Mouse (Mus musculus) liver, embryonic 13.5 days (tissue): ENCODE data around the gene Hist1h2bq. TPM values are rescaled to one million over a fixed set of nuclear protein-coding genes. Genes with fewer than 3 reads are reported as not detected.
"Not testable (repeated sequence)": the region's sequence is repeated elsewhere in the genome, so short reads cannot be mapped to it uniquely, and the experiment has no call there.

Experiments
- ATAC-seq: fragments of 200-750 bp; cut with Nextera tagmentation; 2 replicates; pipeline ENCODE4 v1.8.0; 2017; ENCODE audit warnings: low read depth, mild to moderate bottlenecking, moderate number of reproducible peaks, moderate library complexity
- DNase-seq: peaks from one replicate; pipeline ENCODE4 v3.0.0; 2022
- H3K27ac ChIP-seq: fragments of 300-500 bp; sonication (generic); 2 replicates; pipeline ENCODE4 v1.5.1; 2015; ENCODE audit warnings: moderate library complexity, mild to moderate bottlenecking, inconsistent platforms
- H3K27me3 ChIP-seq: fragments of 300-500 bp; sonication (generic); 2 replicates; pipeline ENCODE4 v1.6.1; 2015; ENCODE audit warnings: mild to moderate bottlenecking, inconsistent platforms
- H3K36me3 ChIP-seq: fragments of 300-500 bp; sonication (generic); 2 replicates; pipeline ENCODE4 v1.6.1; 2015; ENCODE audit warnings: mild to moderate bottlenecking, inconsistent platforms
- H3K4me1 ChIP-seq: fragments of 300-500 bp; sonication (generic); replicated peaks from 2 replicates; pipeline ENCODE4 v1.6.1; 2015; ENCODE audit warnings: inconsistent platforms
- H3K4me2 ChIP-seq: fragments of 300-500 bp; sonication (generic); 2 replicates; pipeline ENCODE4 v1.6.1; 2015; ENCODE audit warnings: inconsistent platforms, mild to moderate bottlenecking, moderate library complexity
- H3K4me3 ChIP-seq: fragments of 300-500 bp; sonication (generic); replicated peaks from 2 replicates; pipeline ENCODE4 v1.5.1; 2015; ENCODE audit warnings: mild to moderate bottlenecking, inconsistent platforms
- H3K9ac ChIP-seq: fragments of 300-500 bp; sonication (generic); 2 replicates; pipeline ENCODE4 v1.6.1; 2015; ENCODE audit warnings: mild to moderate bottlenecking, inconsistent platforms
- H3K9me3 ChIP-seq: fragments of 300-500 bp; sonication (generic); replicated peaks from 2 replicates; pipeline ENCODE4 v1.6.1; 2016; ENCODE audit warnings: inconsistent platforms
- WGBS: fragments of 180-500 bp; shearing (Covaris S2); methylation state at CpG from one replicate; pipeline ENCODE4 v1.1.7; 2015; ENCODE audit not compliant: insufficient replicate concordance; 5-methylcytosine and 5-hydroxymethylcytosine counted together
- polyA plus RNA-seq: library from polyadenylated mRNA; unstranded; fragments of >200 nt; fragmentation: Nextera tagmentation; extraction: Ambion mirVana; gene quantifications from 2 replicates; pipeline ENCODE4 v1.2.1, GENCODE M21; 2015

The Hist1h2bq gene
- polyA plus RNA-seq: 22.0 and 34.4 TPM in 2 replicates

DNA sequence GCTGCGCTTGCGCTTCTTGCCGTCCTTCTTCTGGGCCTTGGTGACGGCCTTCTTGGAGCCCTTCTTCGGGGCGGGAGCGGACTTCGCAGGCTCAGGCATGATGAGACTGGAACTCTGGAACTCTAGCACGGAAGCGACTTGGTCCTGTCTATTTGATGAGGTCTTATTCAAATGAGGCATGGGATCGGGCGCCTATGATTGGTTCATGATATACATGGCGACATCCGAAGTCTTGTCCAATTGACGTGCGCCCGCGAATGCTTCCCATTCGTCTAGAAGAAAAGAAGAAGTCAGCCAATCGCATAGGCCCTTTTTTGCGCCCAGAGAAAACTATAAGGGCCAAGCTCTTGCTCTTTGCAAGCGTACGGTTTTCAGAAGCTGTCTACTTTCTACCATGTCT is at the start of gene Hist1h2bq, which contains the start of gene Hist1h2ao:
TSS of gene Hist1h2bq (minus strand) at position 125 of the 400 bp plus-strand sequence.
TSS of gene Hist1h2ao (plus strand) at position 393 of the 400 bp plus-strand sequence.
- H3K27me3 ChIP-seq, H3K4me2 ChIP-seq, H3K27ac ChIP-seq, DNase-seq, H3K9ac ChIP-seq, H3K4me1 ChIP-seq, H3K9me3 ChIP-seq, H3K4me3 ChIP-seq, H3K36me3 ChIP-seq: not testable (repeated sequence)
- peak; percentile 87 for ATAC-seq
- no CpG with 5 or more reads among the region's 23 CpGs for WGBS

DNA sequence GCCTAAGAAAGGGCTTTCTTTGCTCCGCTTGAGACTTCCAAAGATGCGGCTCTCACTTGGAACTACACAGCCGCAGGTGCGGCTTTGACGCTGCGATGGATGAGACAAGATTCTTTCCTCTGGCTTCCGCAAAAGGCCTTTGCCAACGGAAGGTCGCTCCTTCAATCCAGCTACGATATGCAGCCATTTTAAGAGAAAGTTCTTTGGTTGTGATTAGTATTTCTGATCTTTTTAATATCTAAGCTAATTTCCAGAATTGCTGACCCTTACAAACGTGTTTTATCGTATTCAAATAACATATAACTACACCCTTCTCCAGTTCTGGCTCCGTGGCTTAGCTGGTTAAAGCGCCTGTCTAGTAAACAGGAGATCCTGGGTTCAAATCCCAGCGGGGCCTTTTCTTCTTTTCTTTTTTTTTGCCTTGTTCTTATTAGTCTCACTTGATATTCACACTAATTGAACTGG is 45.7 kb upstream of the Hist1h2bq start:
- H3K27me3 ChIP-seq: no peaks in the 10 kb centered on the region
- H3K9me3 ChIP-seq: no peaks in the 10 kb centered on the region
- H3K36me3 ChIP-seq: no peaks in the 10 kb centered on the region
- under 1% methylated on average over 15 of the region's 15 CpGs for WGBS
- peak overlapping the region; percentile 68 for H3K4me3 ChIP-seq
- peak; percentile 63 for ATAC-seq
- peak; percentile 66 for DNase-seq
- peak overlapping the region; percentile 59 for H3K27ac ChIP-seq
- peaks cover 10% of the 10 kb centered on the region for H3K4me1 ChIP-seq
- peak overlapping the region; percentile 72 for H3K4me2 ChIP-seq
- peak overlapping the region; percentile 66 for H3K9ac ChIP-seq

GRCm38 (mm10) chr13:21855146-21855545 is 45.1 kb upstream of the Hist1h2bq start:
- DNase-seq (peak; percentile 82), ATAC-seq (peak; percentile 93)
- Histone ChIP-seq H3K4me3 (peak overlapping the region; percentile 68), H3K4me1 (peaks cover 10% of the 10 kb centered on the region), H3K27me3 (no peaks in the 10 kb centered on the region), H3K4me2 (peak overlapping the region; percentile 72), H3K9ac (peak overlapping the region; percentile 66), H3K9me3 (no peaks in the 10 kb centered on the region), H3K36me3 (no peaks in the 10 kb centered on the region), H3K27ac (no peak overlapping the region)
- WGBS: under 1% methylated on average over 11 of the region's 11 CpGs

DNA sequence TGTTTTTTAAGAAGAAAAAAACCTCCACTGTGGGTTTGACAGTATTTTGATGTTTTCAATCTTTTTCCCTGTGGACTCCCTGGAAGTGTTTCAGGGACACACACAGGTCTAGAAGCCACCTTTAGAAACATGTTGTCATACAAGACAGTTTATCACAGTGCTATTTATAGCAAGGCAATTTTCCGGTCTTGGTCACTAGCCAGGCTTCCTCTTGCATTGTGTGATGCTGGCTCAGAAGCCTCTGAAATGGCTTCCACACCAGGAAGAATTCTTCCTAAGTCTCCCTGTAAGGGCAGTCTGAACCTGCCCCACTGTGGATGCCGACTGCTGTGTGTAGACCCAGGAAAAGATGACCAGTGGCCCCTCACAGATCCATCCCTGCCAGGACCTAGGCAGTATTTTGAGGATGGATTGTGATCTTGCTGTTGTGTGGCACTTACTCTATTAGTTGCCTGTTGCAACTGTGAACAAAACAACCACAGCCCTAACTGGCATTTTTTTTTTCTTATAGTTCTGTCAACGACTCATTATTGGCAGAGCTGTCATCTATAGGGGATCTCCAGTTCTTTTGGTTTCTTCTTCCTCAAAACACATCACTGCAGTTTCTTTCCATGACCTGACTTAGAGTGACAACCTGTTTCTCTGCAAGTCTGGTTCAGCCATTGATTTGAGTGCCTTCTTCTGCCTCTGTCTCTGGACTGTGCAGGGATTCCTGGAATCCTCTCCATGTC is 42.4 kb upstream of the Hist1h2bq start:
- Histone ChIP-seq H3K4me3 (no peak overlapping the region), H3K9me3 (no peaks in the 10 kb centered on the region), H3K9ac (peak overlapping the region; percentile 39; the same call in 1 of the 2 replicates), H3K4me2 (0 out of 2 replicates have a peak overlapping the region, but pooled peaks have one; percentile 8), H3K36me3 (no peaks in the 10 kb centered on the region), H3K27me3 (no peaks in the 10 kb centered on the region), H3K27ac (peak overlapping the region; percentile 39; the same call in 1 of the 2 replicates), H3K4me1 (peaks cover 10% of the 10 kb centered on the region)
- DNase-seq (no peak), ATAC-seq (no peak)
- WGBS: 18% methylated on average over 3 of the region's 3 CpGs

- H3K27me3 ChIP-seq, H3K9ac ChIP-seq, H3K4me2 ChIP-seq, DNase-seq, H3K27ac ChIP-seq, H3K4me1 ChIP-seq, H3K36me3 ChIP-seq, H3K9me3 ChIP-seq, H3K4me3 ChIP-seq, ATAC-seq: not testable (repeated sequence)
- 50% methylated on average over 1 of the region's 1 CpGs for WGBS
Observed at GRCm38 (mm10) chr13:21850696-21851095, 40.7 kb upstream of the Hist1h2bq start.

- Histone ChIP-seq H3K4me2 (peak overlapping the region; percentile 14; the same call in 1 of the 2 replicates), H3K27ac (no peak overlapping the region), H3K27me3 (no peaks in the 10 kb centered on the region), H3K36me3 (no peaks in the 10 kb centered on the region), H3K9me3 (no peaks in the 10 kb centered on the region), H3K4me1 (peaks cover 7% of the 10 kb centered on the region), H3K4me3 (no peak overlapping the region), H3K9ac (no peak overlapping the region)
- ATAC-seq: peak; percentile 63
- no peak for DNase-seq
- WGBS: 22% methylated on average over 8 of the region's 8 CpGs
Observed at GRCm38 (mm10) chr13:21847883-21848282, 37.9 kb upstream of the Hist1h2bq start.

DNA sequence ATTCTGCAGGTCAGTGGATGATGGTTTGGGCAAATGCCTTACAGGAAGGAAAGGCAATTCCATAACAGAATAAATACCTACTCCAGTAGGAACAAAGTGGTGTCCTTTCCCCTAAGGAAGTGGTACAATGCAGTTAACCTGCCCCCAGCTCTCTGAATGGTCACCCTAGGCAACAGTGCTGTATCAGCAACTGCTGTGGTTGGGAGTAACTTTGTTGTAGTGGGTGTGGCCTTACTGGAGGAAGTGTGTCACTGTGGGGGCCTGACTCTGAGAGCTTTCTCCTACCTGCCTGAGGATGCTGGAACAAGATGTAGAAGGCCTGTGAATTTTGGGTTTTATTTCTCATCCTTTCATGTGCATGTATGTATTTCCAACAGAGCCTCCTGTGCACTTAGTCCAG is 36.4 kb upstream of the Hist1h2bq start:
- not testable (repeated sequence) for H3K36me3 ChIP-seq, H3K9me3 ChIP-seq, H3K4me2 ChIP-seq, H3K27ac ChIP-seq, H3K9ac ChIP-seq, H3K4me1 ChIP-seq, H3K4me3 ChIP-seq, H3K27me3 ChIP-seq, DNase-seq
- peak; percentile 63 for ATAC-seq

DNA sequence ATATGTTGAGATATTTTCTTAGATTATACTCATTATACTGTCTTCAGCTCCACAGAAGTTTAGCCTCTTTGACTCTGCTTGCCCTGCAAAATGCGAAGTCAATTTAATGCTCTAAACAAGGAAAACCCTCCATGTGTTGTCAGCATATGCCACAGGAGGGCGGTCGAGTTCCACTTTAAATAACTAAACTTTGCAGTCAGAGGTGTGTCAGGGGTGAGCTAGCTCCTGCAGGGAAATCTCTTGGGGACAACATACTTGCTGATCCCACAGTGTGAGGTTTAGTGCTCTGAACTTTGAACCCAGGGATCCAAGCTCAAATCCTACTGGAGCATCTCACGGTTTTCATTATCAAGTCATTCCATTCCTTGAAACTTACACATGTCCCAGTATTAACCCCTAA is 30.5 kb upstream of the Hist1h2bq start:
- not testable (repeated sequence) for DNase-seq, H3K27ac ChIP-seq, H3K9me3 ChIP-seq, H3K27me3 ChIP-seq, H3K4me1 ChIP-seq, H3K4me2 ChIP-seq, H3K4me3 ChIP-seq, H3K36me3 ChIP-seq, H3K9ac ChIP-seq
- no CpG with 5 or more reads among the region's 4 CpGs for WGBS
- ATAC-seq: peak; percentile 72

DNA sequence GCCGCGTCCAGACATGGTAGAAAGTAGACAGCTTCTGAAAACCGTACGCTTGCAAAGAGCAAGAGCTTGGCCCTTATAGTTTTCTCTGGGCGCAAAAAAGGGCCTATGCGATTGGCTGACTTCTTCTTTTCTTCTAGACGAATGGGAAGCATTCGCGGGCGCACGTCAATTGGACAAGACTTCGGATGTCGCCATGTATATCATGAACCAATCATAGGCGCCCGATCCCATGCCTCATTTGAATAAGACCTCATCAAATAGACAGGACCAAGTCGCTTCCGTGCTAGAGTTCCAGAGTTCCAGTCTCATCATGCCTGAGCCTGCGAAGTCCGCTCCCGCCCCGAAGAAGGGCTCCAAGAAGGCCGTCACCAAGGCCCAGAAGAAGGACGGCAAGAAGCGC is 23.5 kb upstream of the Hist1h2bq start, which contains the start of the genes Hist1h2ap and Hist1h2br:
TSS of gene Hist1h2ap (minus strand) at position 47 of the 400 bp plus-strand sequence.
TSS of gene Hist1h2br (plus strand) at position 283 of the 400 bp plus-strand sequence.
- not testable (repeated sequence) for H3K9me3 ChIP-seq, H3K9ac ChIP-seq, H3K27me3 ChIP-seq, H3K27ac ChIP-seq, H3K4me2 ChIP-seq, H3K36me3 ChIP-seq, H3K4me3 ChIP-seq, DNase-seq
- ATAC-seq: peak; percentile 84
- WGBS: no CpG with 5 or more reads among the region's 24 CpGs
- peaks cover 19% of the 10 kb centered on the region for H3K4me1 ChIP-seq

DNA sequence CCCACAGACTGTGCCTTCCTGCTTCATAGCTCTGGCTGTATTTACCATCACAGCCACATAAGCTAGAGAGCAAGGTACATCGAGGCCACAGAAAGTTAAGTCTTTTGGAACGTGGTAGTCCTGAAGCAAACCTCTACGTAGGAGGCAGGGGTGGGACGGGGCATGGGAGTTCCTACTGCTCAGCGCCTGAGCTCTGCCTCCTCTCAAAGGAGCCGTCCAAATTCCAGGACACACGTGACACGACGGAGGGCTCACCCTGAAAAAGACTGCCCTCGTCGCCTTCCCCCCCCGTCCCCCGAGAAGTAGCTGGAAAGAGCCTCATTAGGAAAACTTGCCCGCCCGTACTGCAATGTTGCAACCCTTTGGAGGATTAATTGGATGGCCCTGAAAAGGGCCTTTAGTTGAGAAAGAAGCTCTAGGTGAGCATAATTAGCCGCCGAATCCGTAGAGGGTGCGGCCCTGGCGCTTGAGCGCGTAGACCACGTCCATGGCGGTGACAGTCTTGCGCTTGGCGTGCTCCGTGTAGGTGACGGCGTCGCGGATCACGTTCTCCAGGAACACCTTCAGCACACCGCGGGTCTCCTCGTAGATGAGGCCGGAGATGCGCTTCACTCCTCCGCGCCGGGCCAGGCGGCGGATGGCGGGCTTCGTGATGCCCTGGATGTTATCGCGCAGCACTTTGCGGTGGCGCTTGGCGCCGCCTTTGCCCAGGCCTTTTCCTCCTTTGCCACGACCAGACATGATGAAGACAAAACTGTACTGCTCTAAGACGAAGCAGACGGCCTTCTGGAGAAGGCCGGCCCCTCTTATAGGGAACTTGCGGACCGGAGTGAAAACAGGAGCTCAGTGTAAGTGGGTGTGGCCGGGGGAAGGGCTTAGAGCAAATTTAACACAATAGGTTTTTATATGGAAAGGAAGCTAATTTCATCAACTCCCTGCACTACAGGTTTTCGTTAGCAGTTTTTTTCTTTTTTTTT is 21.7 kb upstream of the Hist1h2bq start, which contains the start of gene Hist1h4n:
TSS of gene Hist1h4n (minus strand) at position 779 of the 977 bp plus-strand sequence.
- Histone ChIP-seq H3K4me2 (peak within 1 kb of the TSS; percentile 50), H3K9ac (peak within 1 kb of the TSS; percentile 62), H3K4me3 (peak within 1 kb of the TSS; percentile 37), H3K27ac (peak within 1 kb of the TSS; percentile 87), H3K4me1 (peaks cover 23% of the 10 kb centered on the region)
- H3K9me3 ChIP-seq, H3K27me3 ChIP-seq, H3K36me3 ChIP-seq: not testable (repeated sequence)
- peak; percentile 67 for ATAC-seq
- DNase-seq: peak; percentile 84
- under 1% methylated on average over 28 of the region's 58 CpGs for WGBS

DNA sequence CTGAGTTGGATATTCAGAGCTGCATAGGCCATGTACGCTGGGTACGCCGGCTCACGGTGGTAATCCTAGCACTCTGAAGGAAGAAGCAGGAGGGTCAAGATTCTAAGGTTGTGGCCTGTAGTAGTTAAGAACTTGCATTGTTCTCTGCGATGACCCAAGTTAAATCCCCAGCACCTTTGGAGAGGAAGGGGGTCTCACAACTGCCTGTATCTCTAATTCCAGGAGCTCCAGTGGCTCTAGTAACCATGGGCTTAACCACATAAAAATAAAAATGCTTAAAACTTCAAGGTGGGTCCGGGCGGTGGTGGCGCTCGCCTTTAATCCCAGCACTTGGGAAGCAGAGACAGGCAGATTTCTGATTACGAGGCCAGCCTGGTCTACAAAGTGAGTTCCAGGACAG is 20.3 kb upstream of the Hist1h2bq start:
- H3K4me2 ChIP-seq: peak overlapping the region; percentile 58
- DNase-seq: no peak
- 74% methylated on average over 10 of the region's 10 CpGs for WGBS
- H3K9ac ChIP-seq: peak overlapping the region; percentile 69
- peak overlapping the region; percentile 87 for H3K27ac ChIP-seq
- ATAC-seq: no peak
- peak overlapping the region; percentile 47 for H3K4me3 ChIP-seq
- no peaks in the 10 kb centered on the region for H3K9me3 ChIP-seq
- H3K36me3 ChIP-seq: peaks cover 4% of the 10 kb centered on the region; the same call in 1 of the 2 replicates
- H3K4me1 ChIP-seq: peaks cover 31% of the 10 kb centered on the region
- no peaks in the 10 kb centered on the region for H3K27me3 ChIP-seq
